ENCODE assay signal across 22 mouse cellular contexts in the genomic region with DNA sequence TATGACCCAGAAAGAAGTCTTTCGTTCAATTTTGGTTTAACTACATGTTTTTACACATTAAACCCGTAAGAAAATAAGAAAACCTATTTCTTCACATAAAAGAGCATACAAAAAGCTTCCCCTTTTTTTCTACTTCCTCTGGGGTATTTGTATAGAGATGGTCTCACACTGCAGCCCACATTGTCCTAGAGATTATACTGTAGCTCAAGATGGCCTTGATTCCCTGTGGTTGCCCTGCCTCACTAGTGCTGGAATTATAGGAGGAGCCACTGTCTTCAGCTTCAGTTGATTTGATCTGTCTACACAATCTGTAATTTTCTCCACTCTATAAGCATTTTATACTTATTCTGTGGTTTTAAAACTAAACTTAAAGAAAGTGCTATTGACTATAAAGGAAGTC. TPM values are rescaled to one million over a fixed set of nuclear protein-coding genes. Genes with fewer than 3 reads are reported as not detected.
A peak's percentile ranks its signal among the peaks of the same experiment; 100 is the strongest.
DNase-seq lines count a peak whose midpoint lies in the region; ATAC-seq lines count a peak whose summit lies in the region.
"Had no signal": no experiment of that assay in that cellular context is flagged by ENCODE, and none has a peak within 500 bp of the region (broad histone marks: within the 10 kb centered on the region; RNA-seq: fewer than 3 reads in every experiment).

No protein-coding gene starts in this region.

- H3K27ac ChIP-seq in heart, embryonic 10.5 days, result no peak overlapping the region
- H3K27ac ChIP-seq: embryonic facial prominence, embryonic 13.5 days; embryonic facial prominence, embryonic 15.5 days; forebrain, embryonic 10.5 days; forebrain, embryonic 12.5 days had no signal

- H3K27me3 ChIP-seq in heart, embryonic 10.5 days (ENCODE audit: insufficient read depth, poor library complexity, severe bottlenecking), result no peaks in the 10 kb centered on the region
- H3K27me3 ChIP-seq: embryonic facial prominence, embryonic 13.5 days; embryonic facial prominence, embryonic 15.5 days; forebrain, embryonic 12.5 days had no signal

- no peaks in the 10 kb centered on the region for H3K36me3 ChIP-seq in heart, embryonic 10.5 days
- H3K36me3 ChIP-seq: embryonic facial prominence, embryonic 13.5 days; embryonic facial prominence, embryonic 15.5 days; forebrain, embryonic 10.5 days; forebrain, embryonic 12.5 days had no signal

- ATAC-seq in granulocyte monocyte progenitor cell, adult 5-6 weeks (replicated peaks; ENCODE audit: poor library complexity, severe bottlenecking), result peak; percentile 72
- ATAC-seq: forebrain, embryonic 14.5 days; forebrain, postnatal 0 days had no signal

- H3K9me3 ChIP-seq in heart, embryonic 10.5 days, result no peaks in the 10 kb centered on the region
- H3K9me3 ChIP-seq: embryonic facial prominence, embryonic 13.5 days; embryonic facial prominence, embryonic 15.5 days; forebrain, embryonic 10.5 days; forebrain, embryonic 12.5 days had no signal

- DNase-seq in 416B (ENCODE audit: low read depth) (peak; percentile 80), MEL-GATA-1-ER (ENCODE audit: extremely low read depth, low read depth) (peak; percentile 57), adipocyte (ENCODE audit: low spot score) (no peak)
- DNase-seq in spleen, postnatal 10 days (ENCODE audit: low spot score in 2 of 2), result no peak
- DNase-seq in heart, embryonic 10.5 days (ENCODE audit: low spot score), result no peak
- DNase-seq: adrenal gland, adult 8-10 months; adrenal gland, postnatal 14 days; adrenal gland, postnatal 36 days; cerebellum, adult 11-12 months; cerebellum, adult 2 months; cerebellum, adult 9-10 months; cerebellum, postnatal 10 days; cerebellum, postnatal 25 days; embryo, embryonic 11 days; forebrain, postnatal 0 days had no signal

- no peak overlapping the region for H3K4me3 ChIP-seq in heart, embryonic 10.5 days
- H3K4me3 ChIP-seq: embryonic facial prominence, embryonic 13.5 days; embryonic facial prominence, embryonic 15.5 days; erythroblast, embryonic 14.5 days; forebrain, embryonic 10.5 days; forebrain, embryonic 12.5 days had no signal

- H3K4me1 ChIP-seq in heart, embryonic 10.5 days, result no peaks in the 10 kb centered on the region
- H3K4me1 ChIP-seq: embryonic facial prominence, embryonic 13.5 days; embryonic facial prominence, embryonic 15.5 days; forebrain, embryonic 10.5 days; forebrain, embryonic 12.5 days had no signal

- WGBS in heart, embryonic 10.5 days, result 83% methylated on average over 2 of the region's 2 CpGs

RNA-seq across cellular contexts. Expression of a gene that starts 15.4 kb away (rescaled TPM):
- total RNA-seq in granulocyte monocyte progenitor cell, adult 5-6 weeks (2014; fragmentation: Nextera tagmentation), result 26.6 and 28.7 TPM in 2 replicates
- total RNA-seq in granulocyte monocyte progenitor cell, adult 5-6 weeks (2017), result 14.4 and 14.7 TPM in 2 replicates
- 15.0 and 25.2 TPM in 2 replicates for polyA plus RNA-seq in heart, embryonic 10.5 days (2016; fragmentation: Nextera tagmentation; extraction: Ambion mirVana)

RNA-seq across cellular contexts. Expression of a gene that starts 42.7 kb away (rescaled TPM):
- 0.77 TPM in 1 of 2 replicates, not detected in the other for total RNA-seq in granulocyte monocyte progenitor cell, adult 5-6 weeks (2014; fragmentation: Nextera tagmentation)
- 0.47 and 0.57 TPM in 2 replicates for total RNA-seq in granulocyte monocyte progenitor cell, adult 5-6 weeks (2017)
- polyA plus RNA-seq in heart, embryonic 10.5 days (2016; fragmentation: Nextera tagmentation; extraction: Ambion mirVana), result 0.28 and 0.34 TPM in 2 replicates
- polyA plus RNA-seq: erythroblast, embryonic 14.5 days had no signal

Comparison
In these comparisons a context has a peak if more than half of its experiments do, and no peak if none do; other contexts are left out.
1. DNase-seq: peak in 416B (single experiment) and MEL-GATA-1-ER (single experiment); none in spleen, postnatal 10 days (0 of 2), adipocyte (single experiment) and heart, embryonic 10.5 days (single experiment).